Mouse (Mus musculus): ENCODE data around the gene Ppp1r35.

DNA sequence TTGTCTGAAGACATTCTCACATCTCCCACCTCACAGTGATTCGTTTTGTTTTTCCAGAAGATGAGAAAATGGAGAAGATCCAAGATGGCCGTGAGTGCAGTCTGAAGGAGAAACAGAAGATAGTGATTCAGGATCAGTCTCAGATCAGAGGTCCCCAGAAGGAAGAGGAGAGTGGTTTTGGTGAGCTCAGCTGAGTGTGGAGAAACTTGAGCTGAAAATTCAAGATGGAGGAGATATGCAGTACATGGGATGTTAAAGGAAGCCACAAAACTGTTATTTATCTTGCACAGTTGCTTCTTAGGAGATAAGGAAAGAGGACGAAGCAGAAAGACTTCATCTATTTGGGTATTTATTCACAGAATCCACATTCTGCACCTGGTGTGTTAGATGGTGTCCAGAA lies 22.3 kb downstream of the Ppp1r35 start:
- TF ChIP-seq POLR2A (IDR thresholded peaks at IDR 0.05; ENCODE audit: extremely low read depth, insufficient read depth, low read length) (no peak), CTCF (IDR thresholded peaks at IDR 0.05; ENCODE audit: low read depth, low read length) (no peak)
